Mouse (Mus musculus): Measurements from ENCODE around the gene 2900026A02Rik.

DNA sequence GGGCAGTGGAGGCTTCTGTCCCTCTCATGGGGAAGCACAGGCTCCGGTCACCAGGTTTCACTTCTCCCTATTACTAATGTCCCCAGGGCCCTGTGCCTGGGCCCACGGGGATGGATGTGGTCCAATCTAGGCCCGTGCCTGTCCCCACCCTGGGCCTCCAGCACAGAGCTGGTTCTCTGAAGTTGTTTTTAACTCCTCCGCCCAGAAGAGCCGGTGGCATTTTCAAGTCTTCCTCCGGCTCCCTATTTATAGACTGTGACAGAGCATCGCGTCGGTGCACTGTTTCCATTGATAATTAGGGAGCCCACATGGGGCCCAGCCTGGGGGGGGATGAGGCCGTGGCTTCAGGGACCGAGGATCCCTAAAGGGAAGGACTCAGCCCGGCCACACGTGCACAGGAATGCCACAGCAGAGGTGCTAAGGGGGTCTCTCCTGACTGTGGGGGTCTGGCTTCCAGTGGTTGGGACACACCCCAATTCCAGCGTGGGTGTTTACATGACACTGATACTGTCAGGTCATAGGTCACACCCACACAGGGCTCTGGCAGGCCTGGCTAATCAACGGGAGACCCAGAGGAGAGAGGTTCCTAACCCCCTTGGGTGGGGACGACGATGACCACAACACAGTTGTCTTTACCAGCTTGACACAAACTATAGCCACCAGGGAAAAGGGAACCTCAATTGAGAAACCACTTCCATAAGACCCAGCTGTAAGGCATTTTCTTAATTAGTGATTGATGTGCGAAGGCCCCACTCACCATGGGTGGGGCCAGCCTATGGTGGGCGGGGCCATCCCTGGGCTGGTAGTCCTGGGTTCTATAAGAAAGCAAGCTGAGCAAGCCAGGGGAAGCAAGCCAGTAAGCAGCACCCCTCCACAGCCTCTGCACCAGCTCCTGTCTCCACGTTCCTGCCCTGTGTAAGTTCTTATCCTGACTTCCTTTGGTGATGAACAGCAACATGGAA, 106.5 kb downstream of the 2900026A02Rik start:
- no peak for TF ChIP-seq TAL1 (IDR thresholded peaks at IDR 0.05; ENCODE audit: low read length)
- no peak for TF ChIP-seq GATA1 (IDR thresholded peaks at IDR 0.05; ENCODE audit: low read length)
